In the genomic region with DNA sequence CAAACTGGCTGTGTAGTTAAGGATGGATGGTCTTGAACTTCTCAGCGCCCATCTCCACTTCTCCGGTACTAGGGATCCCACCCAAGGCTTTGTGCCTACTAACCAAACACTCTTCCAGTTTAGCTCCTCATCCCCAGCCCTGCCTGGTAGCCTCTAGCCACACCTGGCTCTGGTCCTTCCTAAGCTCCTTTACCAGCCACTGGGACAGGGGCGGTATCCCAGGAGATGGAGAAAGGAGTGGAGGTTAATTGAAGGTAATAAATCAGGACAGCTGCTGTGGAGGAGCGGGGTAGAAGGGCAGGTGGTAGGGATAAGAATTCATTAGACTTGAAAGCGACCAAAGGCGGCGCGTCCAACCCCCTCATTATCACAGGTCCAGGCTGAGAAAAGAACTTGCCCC, we compare ENCODE assay signal across 10 mouse cellular contexts. TPM values are rescaled to one million over a fixed set of nuclear protein-coding genes. Genes with fewer than 3 reads are reported as not detected.
DNase-seq lines count a peak whose midpoint lies in the region; ATAC-seq and TF ChIP-seq lines count a peak whose summit lies in the region.
"Had no signal": no experiment of that assay in that cellular context is flagged by ENCODE, and none has a peak within 500 bp of the region (broad histone marks: within the 10 kb centered on the region; RNA-seq: fewer than 3 reads in every experiment).

No protein-coding gene starts in this region.

- no peak for TF ChIP-seq POLR2A in ES-Bruce4 (IDR thresholded peaks at IDR 0.05; ENCODE audit: insufficient read depth, low read length)

- H3K4me1 ChIP-seq in forebrain, embryonic 12.5 days: peaks cover 42% of the 10 kb centered on the region
- peaks cover 23% of the 10 kb centered on the region for H3K4me1 ChIP-seq in forebrain, embryonic 15.5 days
- peaks cover 7% of the 10 kb centered on the region; the same call in 1 of the 2 replicates for H3K4me1 ChIP-seq in intestine, embryonic 14.5 days (replicated peaks; ENCODE audit: control insufficient read depth, insufficient read depth, low read length)
- no peaks in the 10 kb centered on the region; the same call in none of the 2 replicates for H3K4me1 ChIP-seq in intestine, postnatal 0 days (replicated peaks; ENCODE audit: control insufficient read depth, insufficient read depth, low read length)
- H3K4me1 ChIP-seq in ES-Bruce4 (ENCODE audit: control insufficient read depth, insufficient read depth, low read length): peaks cover 2% of the 10 kb centered on the region
- H3K4me1 ChIP-seq in limb, embryonic 10.5 days: peaks cover 70% of the 10 kb centered on the region

- no peaks in the 10 kb centered on the region for H3K36me3 ChIP-seq in forebrain, embryonic 12.5 days (replicated peaks)
- H3K36me3 ChIP-seq in forebrain, embryonic 15.5 days: no peaks in the 10 kb centered on the region
- H3K36me3 ChIP-seq in intestine, embryonic 14.5 days (ENCODE audit: control insufficient read depth, insufficient read depth, low read length): no peaks in the 10 kb centered on the region
- no peaks in the 10 kb centered on the region for H3K36me3 ChIP-seq in intestine, postnatal 0 days (ENCODE audit: control insufficient read depth, insufficient read depth)
- no peaks in the 10 kb centered on the region for H3K36me3 ChIP-seq in ES-Bruce4 (ENCODE audit: control insufficient read depth, insufficient read depth, low read length, poor library complexity, severe bottlenecking)
- H3K36me3 ChIP-seq in limb, embryonic 10.5 days: no peaks in the 10 kb centered on the region

- H3K9ac ChIP-seq in forebrain, embryonic 12.5 days: no peak overlapping the region
- no peak overlapping the region for H3K9ac ChIP-seq in forebrain, embryonic 15.5 days (replicated peaks)
- no peak overlapping the region for H3K9ac ChIP-seq in intestine, embryonic 14.5 days (ENCODE audit: low read length)
- H3K9ac ChIP-seq in intestine, postnatal 0 days (ENCODE audit: low read depth, low read length): no peak overlapping the region
- H3K9ac ChIP-seq in ES-Bruce4 (ENCODE audit: low read depth, poor library complexity, severe bottlenecking): no peak overlapping the region

- no peak for TF ChIP-seq CTCF in intestine, postnatal 0 days (IDR thresholded peaks at IDR 0.05; ENCODE audit: low read depth)
- no peak for TF ChIP-seq CTCF in ES-Bruce4 (IDR thresholded peaks at IDR 0.05; ENCODE audit: low read depth, low read length)

- no peak for TF ChIP-seq EP300 in ES-Bruce4 (IDR thresholded peaks at IDR 0.05; ENCODE audit: insufficient read depth, low read depth, low read length)

- H3K9me3 ChIP-seq in forebrain, embryonic 12.5 days: no peaks in the 10 kb centered on the region
- H3K9me3 ChIP-seq in forebrain, embryonic 15.5 days: no peaks in the 10 kb centered on the region
- no peaks in the 10 kb centered on the region for H3K9me3 ChIP-seq in intestine, embryonic 14.5 days (ENCODE audit: control insufficient read depth, low read length)
- no peaks in the 10 kb centered on the region for H3K9me3 ChIP-seq in intestine, postnatal 0 days (ENCODE audit: control insufficient read depth)
- no peaks in the 10 kb centered on the region for H3K9me3 ChIP-seq in ES-Bruce4 (replicated peaks; ENCODE audit: control insufficient read depth, insufficient read depth, low read length, poor library complexity, severe bottlenecking)
- H3K9me3 ChIP-seq in limb, embryonic 10.5 days (replicated peaks): no peaks in the 10 kb centered on the region

- H3K4me2 ChIP-seq in forebrain, embryonic 12.5 days: no peak overlapping the region
- no peak overlapping the region for H3K4me2 ChIP-seq in forebrain, embryonic 15.5 days (replicated peaks)
- no peak overlapping the region for H3K4me2 ChIP-seq in intestine, embryonic 14.5 days (ENCODE audit: low read length)
- H3K4me2 ChIP-seq in intestine, postnatal 0 days (replicated peaks; ENCODE audit: low read depth): no peak overlapping the region

- no peak overlapping the region for H3K27ac ChIP-seq in forebrain, embryonic 12.5 days
- H3K27ac ChIP-seq in forebrain, embryonic 15.5 days (replicated peaks): no peak overlapping the region
- H3K27ac ChIP-seq in intestine, embryonic 14.5 days (ENCODE audit: low read depth): no peak overlapping the region
- H3K27ac ChIP-seq in intestine, postnatal 0 days (ENCODE audit: low read depth, low read length): no peak overlapping the region
- H3K27ac ChIP-seq in ES-Bruce4 (ENCODE audit: insufficient read depth, low read length): no peak overlapping the region
- H3K27ac ChIP-seq in limb, embryonic 10.5 days: no peak overlapping the region

- 3% methylated on average over 8 of the region's 8 CpGs for WGBS in forebrain, embryonic 12.5 days
- WGBS in forebrain, embryonic 15.5 days: 5% methylated on average over 8 of the region's 8 CpGs
- 4% methylated on average over 8 of the region's 8 CpGs for WGBS in intestine, embryonic 14.5 days
- WGBS in intestine, postnatal 0 days: 4% methylated on average over 8 of the region's 8 CpGs
- 3% methylated on average over 8 of the region's 8 CpGs for WGBS in limb, embryonic 10.5 days

- H3K27me3 ChIP-seq in forebrain, embryonic 12.5 days: peaks cover 87% of the 10 kb centered on the region
- peaks cover 65% of the 10 kb centered on the region for H3K27me3 ChIP-seq in forebrain, embryonic 15.5 days
- H3K27me3 ChIP-seq in intestine, embryonic 14.5 days (replicated peaks; ENCODE audit: control insufficient read depth, insufficient read depth, low read length): peaks cover 72% of the 10 kb centered on the region
- H3K27me3 ChIP-seq in intestine, postnatal 0 days (replicated peaks; ENCODE audit: control insufficient read depth, insufficient read depth, low read length): peaks cover 74% of the 10 kb centered on the region
- H3K27me3 ChIP-seq in ES-Bruce4 (ENCODE audit: control insufficient read depth, insufficient read depth, low read length, poor library complexity, severe bottlenecking): peaks cover 9% of the 10 kb centered on the region; the same call in 1 of the 2 replicates
- H3K27me3 ChIP-seq in limb, embryonic 10.5 days (ENCODE audit: low read depth, poor library complexity, severe bottlenecking): peaks cover 90% of the 10 kb centered on the region

- no peak for ATAC-seq in forebrain, embryonic 12.5 days (ENCODE audit: low FRiP score)
- ATAC-seq in forebrain, embryonic 15.5 days (replicated peaks): no peak
- no peak for ATAC-seq in intestine, embryonic 14.5 days (replicated peaks; ENCODE audit: low FRiP score, low TSS enrichment, low read depth)
- no peak for ATAC-seq in intestine, postnatal 0 days

- DNase-seq in intestine, embryonic 14.5 days (ENCODE audit: low spot score): peak; percentile 67
- DNase-seq in limb, embryonic 10.5 days (ENCODE audit: low spot score): peak; percentile 55
- DNase-seq in T-cell, adult 2 months (ENCODE audit: low spot score): no peak
- no peak for DNase-seq in frontal cortex, adult 2 months (ENCODE audit: extremely low spot score in 1 of 2, low spot score in 1 of 2)
- DNase-seq: lung, postnatal 36 days had no signal

- H3K4me3 ChIP-seq in forebrain, embryonic 12.5 days (replicated peaks): peak overlapping the region; percentile 58; the same call in 1 of the 2 replicates
- H3K4me3 ChIP-seq in forebrain, embryonic 15.5 days: no peak overlapping the region
- H3K4me3 ChIP-seq in intestine, embryonic 14.5 days (ENCODE audit: low read depth, low read length): no peak overlapping the region
- no peak overlapping the region for H3K4me3 ChIP-seq in intestine, postnatal 0 days (ENCODE audit: low read depth, low read length)
- H3K4me3 ChIP-seq in ES-Bruce4 (ENCODE audit: low read depth, low read length): 0 out of 2 replicates have a peak overlapping the region, but pooled peaks have one; percentile 11
- peak overlapping the region; percentile 61 for H3K4me3 ChIP-seq in limb, embryonic 10.5 days

RNA-seq across cellular contexts. Expression of gene Sost, which starts 2.2 kb away (rescaled TPM):
- 0.09 and 0.15 TPM in 2 replicates for polyA plus RNA-seq in forebrain, embryonic 12.5 days (2016; fragmentation: Nextera tagmentation; extraction: Ambion mirVana)
- not detected in 2 replicates for polyA plus RNA-seq in forebrain, embryonic 15.5 days (2015; fragmentation: Nextera tagmentation; extraction: Ambion mirVana)
- not detected in 2 replicates for polyA plus RNA-seq in intestine, embryonic 14.5 days (2014; fragmentation: Nextera tagmentation; extraction: Ambion mirVana)
- polyA plus RNA-seq in intestine, postnatal 0 days (2015; fragmentation: Nextera tagmentation; extraction: Ambion mirVana): not detected in 2 replicates
- polyA plus RNA-seq in ES-Bruce4 (2011; ENCODE audit: insufficient read depth, insufficient read length, low read depth, missing spikeins): not detected in 2 replicates
- 1.6 and 1.9 TPM in 2 replicates for polyA plus RNA-seq in limb, embryonic 10.5 days (2016; fragmentation: Nextera tagmentation; extraction: Ambion mirVana)
- polyA plus RNA-seq in frontal cortex, adult 2 months (2012; rRNA removed): 0.13 and 0.18 TPM in 2 replicates

RNA-seq across cellular contexts. Expression of gene Cfap97d1, which starts 19.4 kb away (rescaled TPM):
- not detected in 2 replicates for polyA plus RNA-seq in forebrain, embryonic 12.5 days (2016; fragmentation: Nextera tagmentation; extraction: Ambion mirVana)
- polyA plus RNA-seq in forebrain, embryonic 15.5 days (2015; fragmentation: Nextera tagmentation; extraction: Ambion mirVana): not detected in 2 replicates
- polyA plus RNA-seq in intestine, embryonic 14.5 days (2014; fragmentation: Nextera tagmentation; extraction: Ambion mirVana): not detected in 2 replicates
- not detected in 2 replicates for polyA plus RNA-seq in intestine, postnatal 0 days (2015; fragmentation: Nextera tagmentation; extraction: Ambion mirVana)
- polyA plus RNA-seq in ES-Bruce4 (2011; ENCODE audit: insufficient read depth, insufficient read length, low read depth, missing spikeins): not detected in 2 replicates
- not detected in 2 replicates for polyA plus RNA-seq in limb, embryonic 10.5 days (2016; fragmentation: Nextera tagmentation; extraction: Ambion mirVana)
- polyA plus RNA-seq in frontal cortex, adult 2 months (2012; rRNA removed): not detected in 2 replicates
- polyA plus RNA-seq: cerebellum, adult 2 months had no signal

RNA-seq across cellular contexts. Expression of gene Dusp3, which starts 22.2 kb away (rescaled TPM):
- 9.0 and 9.8 TPM in 2 replicates for polyA plus RNA-seq in forebrain, embryonic 12.5 days (2016; fragmentation: Nextera tagmentation; extraction: Ambion mirVana)
- polyA plus RNA-seq in forebrain, embryonic 15.5 days (2015; fragmentation: Nextera tagmentation; extraction: Ambion mirVana): 11.0 and 13.0 TPM in 2 replicates
- 25.3 and 27.0 TPM in 2 replicates for polyA plus RNA-seq in intestine, embryonic 14.5 days (2014; fragmentation: Nextera tagmentation; extraction: Ambion mirVana)
- 49.9 and 53.5 TPM in 2 replicates for polyA plus RNA-seq in intestine, postnatal 0 days (2015; fragmentation: Nextera tagmentation; extraction: Ambion mirVana)
- 11.9 and 13.3 TPM in 2 replicates for polyA plus RNA-seq in ES-Bruce4 (2011; ENCODE audit: insufficient read depth, insufficient read length, low read depth, missing spikeins)
- polyA plus RNA-seq in limb, embryonic 10.5 days (2016; fragmentation: Nextera tagmentation; extraction: Ambion mirVana): 9.2 TPM in 2 replicates
- 112 and 124 TPM in 2 replicates for polyA plus RNA-seq in frontal cortex, adult 2 months (2012; rRNA removed)

Comparison
In these comparisons a context has a peak if more than half of its experiments do, and no peak if none do; other contexts are left out.
1. H3K4me3 ChIP-seq: peak in forebrain, embryonic 12.5 days (single experiment), ES-Bruce4 (single experiment) and limb, embryonic 10.5 days (single experiment); none in forebrain, embryonic 15.5 days (single experiment), intestine, embryonic 14.5 days (single experiment) and intestine, postnatal 0 days (single experiment).
2. DNase-seq: peak in intestine, embryonic 14.5 days (single experiment) and limb, embryonic 10.5 days (single experiment); none in T-cell, adult 2 months (single experiment) and frontal cortex, adult 2 months (0 of 2).